Mouse (Mus musculus) heart, postnatal 0 days (tissue): ENCODE results near the gene Fgf18.

Source experiments
- CTCF ChIP-seq: IDR thresholded peaks from 2 replicates; pipeline ENCODE4 v1.5.1; 2016; ENCODE audit warnings: antibody characterized with exemption, control low read depth, low read depth
- EP300 ChIP-seq: IDR thresholded peaks from 2 replicates; pipeline ENCODE4 v1.6.1; 2016; ENCODE audit warnings: antibody characterized with exemption, low read depth

DNA sequence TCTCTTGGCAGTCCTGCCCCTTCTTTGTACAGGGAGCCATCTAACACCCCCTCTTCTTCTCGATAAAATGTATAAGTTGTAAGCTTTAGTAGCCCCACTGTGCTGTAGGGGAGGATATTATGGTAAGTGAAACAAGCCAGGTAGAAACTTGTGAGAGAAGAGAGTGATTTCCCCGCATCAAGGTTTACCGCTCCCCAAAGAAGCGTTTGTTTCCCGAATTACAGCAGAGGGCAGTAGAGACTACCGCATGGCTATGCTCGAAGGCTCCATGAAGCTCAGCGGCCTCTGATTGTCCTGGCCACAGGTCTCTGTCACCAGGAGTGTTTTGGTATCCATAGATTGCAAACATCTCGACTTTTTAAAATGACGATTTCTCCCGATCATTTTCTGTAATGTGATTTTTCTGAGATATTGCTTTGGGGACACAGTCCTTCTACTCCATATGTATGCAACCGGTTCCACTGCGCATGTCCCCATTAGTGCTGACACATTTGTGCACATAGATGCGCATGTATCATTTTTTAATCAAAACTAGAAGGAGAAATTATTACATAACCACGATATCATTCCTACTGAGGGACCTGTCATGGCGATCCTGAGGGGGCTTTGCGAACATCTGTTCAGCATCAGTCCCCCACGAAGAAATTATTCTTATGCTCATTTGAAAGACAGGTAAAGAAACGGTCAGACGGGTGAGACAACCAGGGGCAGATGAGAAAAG is 29.5 kb upstream of the Fgf18 start:
- peak; percentile 91 for TF ChIP-seq CTCF
- TF ChIP-seq EP300, result no peak
